Mouse (Mus musculus) limb, embryonic 12.5 days (tissue): ENCODE data around the gene D5Ertd579e. TPM values are rescaled to one million over a fixed set of nuclear protein-coding genes. Genes with fewer than 3 reads are reported as not detected.

Source experiments
- ATAC-seq: fragments of 200-750 bp; cut with Nextera tagmentation; 2 replicates; pipeline ENCODE4 v1.8.0; 2017; ENCODE audit warnings: low read depth, moderate TSS enrichment; ENCODE audit not compliant: insufficient number of reproducible peaks, insufficient read depth, low FRiP score, low TSS enrichment
- H3K27ac ChIP-seq: fragments of 300-500 bp; sonication (generic); 2 replicates; pipeline ENCODE4 v1.5.1; 2016; ENCODE audit warnings: mild to moderate bottlenecking, moderate library complexity
- H3K27me3 ChIP-seq: fragments of 300-500 bp; sonication (generic); 2 replicates; pipeline ENCODE4 v1.6.1; 2016; ENCODE audit warnings: mild to moderate bottlenecking, moderate library complexity
- H3K36me3 ChIP-seq: fragments of 300-500 bp; sonication (generic); 2 replicates; pipeline ENCODE4 v1.6.1; 2016; ENCODE audit warnings: mild to moderate bottlenecking, moderate library complexity
- H3K4me1 ChIP-seq: fragments of 300-500 bp; sonication (generic); replicated peaks from 2 replicates; pipeline ENCODE4 v1.6.1; 2016
- H3K4me2 ChIP-seq: fragments of 300-500 bp; sonication (generic); 2 replicates; pipeline ENCODE4 v1.6.1; 2016; ENCODE audit warnings: mild to moderate bottlenecking, moderate library complexity
- H3K4me3 ChIP-seq: fragments of 300-500 bp; sonication (generic); replicated peaks from 2 replicates; pipeline ENCODE4 v1.5.1; 2016; ENCODE audit warnings: mild to moderate bottlenecking
- H3K9ac ChIP-seq: fragments of 300-500 bp; sonication (generic); replicated peaks from 2 replicates; pipeline ENCODE4 v1.6.1; 2016; ENCODE audit warnings: mild to moderate bottlenecking, moderate library complexity
- H3K9me3 ChIP-seq: fragments of 300-500 bp; sonication (generic); 2 replicates; pipeline ENCODE4 v1.6.1; 2016; ENCODE audit warnings: mild to moderate bottlenecking, moderate library complexity
- WGBS: fragments of 180-500 bp; shearing (Covaris S2); methylation state at CpG from one replicate; pipeline ENCODE4 v1.1.7; 2016; 5-methylcytosine and 5-hydroxymethylcytosine counted together
- polyA plus RNA-seq: library from polyadenylated mRNA; unstranded; fragments of >200 nt; fragmentation: Nextera tagmentation; extraction: Ambion mirVana; gene quantifications from 2 replicates; pipeline ENCODE4 v1.2.1, GENCODE M21; 2016

D5Ertd579e gene
- polyA plus RNA-seq, 1 experiment from 2014 or later, result 28.6 TPM

- ATAC-seq, result no peak
- Histone ChIP-seq H3K36me3 (no peaks in the 10 kb centered on the region), H3K9ac (no peak overlapping the region), H3K9me3 (no peaks in the 10 kb centered on the region), H3K4me3 (no peak overlapping the region), H3K27me3 (no peaks in the 10 kb centered on the region; the same call in 1 of the 2 replicates), H3K4me2 (no peak overlapping the region), H3K27ac (no peak overlapping the region), H3K4me1 (peaks cover 24% of the 10 kb centered on the region)
- 65% methylated on average over 7 of the region's 7 CpGs for WGBS
These were observed 115.9 kb downstream of the D5Ertd579e start for GRCm38 (mm10) chr5:36579967-36580366.

GRCm38 (mm10) chr5:36578982-36579381, 116.8 kb downstream of the D5Ertd579e start:
- no peaks in the 10 kb centered on the region for H3K36me3 ChIP-seq
- no peak overlapping the region for H3K4me3 ChIP-seq
- ATAC-seq, result no peak
- H3K27me3 ChIP-seq, result no peaks in the 10 kb centered on the region; the same call in 1 of the 2 replicates
- 73% methylated on average over 2 of the region's 2 CpGs for WGBS
- H3K9ac ChIP-seq, result no peak overlapping the region
- H3K4me2 ChIP-seq, result no peak overlapping the region
- no peak overlapping the region for H3K27ac ChIP-seq
- peaks cover 34% of the 10 kb centered on the region for H3K4me1 ChIP-seq
- H3K9me3 ChIP-seq, result no peaks in the 10 kb centered on the region

- WGBS, result 91% methylated on average over 3 of the region's 3 CpGs
- H3K9ac ChIP-seq, result no peak overlapping the region
- no peak overlapping the region for H3K4me2 ChIP-seq
- no peak overlapping the region for H3K4me3 ChIP-seq
- H3K9me3 ChIP-seq, result no peaks in the 10 kb centered on the region
- H3K36me3 ChIP-seq, result peaks cover 3% of the 10 kb centered on the region; the same call in 1 of the 2 replicates
- no peak overlapping the region for H3K27ac ChIP-seq
- no peak for ATAC-seq
- peaks cover 35% of the 10 kb centered on the region for H3K4me1 ChIP-seq
- H3K27me3 ChIP-seq, result no peaks in the 10 kb centered on the region; the same call in 1 of the 2 replicates
These were observed 119.4 kb downstream of the D5Ertd579e start for GRCm38 (mm10) chr5:36576457-36576856.

GRCm38 (mm10) chr5:36575745-36576144, 120.1 kb downstream of the D5Ertd579e start:
- H3K36me3 ChIP-seq, result peaks cover 10% of the 10 kb centered on the region
- H3K9me3 ChIP-seq, result no peaks in the 10 kb centered on the region
- 77% methylated on average over 1 of the region's 1 CpGs for WGBS
- no peak overlapping the region for H3K4me3 ChIP-seq
- H3K27me3 ChIP-seq, result no peaks in the 10 kb centered on the region; the same call in 1 of the 2 replicates
- no peak overlapping the region for H3K9ac ChIP-seq
- no peak overlapping the region for H3K4me2 ChIP-seq
- peaks cover 28% of the 10 kb centered on the region for H3K4me1 ChIP-seq
- no peak for ATAC-seq
- H3K27ac ChIP-seq, result no peak overlapping the region

- no peak overlapping the region for H3K4me3 ChIP-seq
- no peak overlapping the region for H3K27ac ChIP-seq
- ATAC-seq, result no peak
- H3K4me2 ChIP-seq, result no peak overlapping the region
- H3K36me3 ChIP-seq, result peaks cover 13% of the 10 kb centered on the region
- peaks cover 25% of the 10 kb centered on the region for H3K4me1 ChIP-seq
- WGBS, result 84% methylated on average over 3 of the region's 3 CpGs
- H3K9ac ChIP-seq, result no peak overlapping the region
- H3K27me3 ChIP-seq, result no peaks in the 10 kb centered on the region
- H3K9me3 ChIP-seq, result no peaks in the 10 kb centered on the region
These were observed 120.6 kb downstream of the D5Ertd579e start for GRCm38 (mm10) chr5:36575227-36575626.

- Histone ChIP-seq H3K27me3 (no peaks in the 10 kb centered on the region), H3K27ac (peak overlapping the region; percentile 73; the same call in 1 of the 2 replicates), H3K9ac (no peak overlapping the region), H3K4me3 (no peak overlapping the region), H3K4me2 (no peak overlapping the region), H3K4me1 (peaks cover 21% of the 10 kb centered on the region; the same call in 1 of the 2 replicates), H3K9me3 (no peaks in the 10 kb centered on the region), H3K36me3 (peaks cover 13% of the 10 kb centered on the region)
- no peak for ATAC-seq
- WGBS, result 50% methylated on average over 8 of the region's 8 CpGs
These were observed 121.5 kb downstream of the D5Ertd579e start for GRCm38 (mm10) chr5:36574147-36574870.

GRCm38 (mm10) chr5:36573354-36573753, 122.5 kb downstream of the D5Ertd579e start:
- WGBS, result 63% methylated on average over 3 of the region's 3 CpGs
- Histone ChIP-seq H3K27me3 (no peaks in the 10 kb centered on the region), H3K9ac (no peak overlapping the region), H3K36me3 (peaks cover 13% of the 10 kb centered on the region), H3K4me2 (no peak overlapping the region), H3K4me1 (peaks cover 21% of the 10 kb centered on the region; the same call in 1 of the 2 replicates), H3K4me3 (no peak overlapping the region), H3K27ac (peak overlapping the region; percentile 42; the same call in 1 of the 2 replicates), H3K9me3 (no peaks in the 10 kb centered on the region)
- ATAC-seq, result no peak

- 94% methylated on average over 16 of the region's 16 CpGs for whole genome bisulfite sequencing
- no peak for ATAC-seq
These were observed 124.5 kb downstream of the D5Ertd579e start for GRCm38 (mm10) chr5:36571371-36571770.

GRCm38 (mm10) chr5:36570546-36571245, 125.1 kb downstream of the D5Ertd579e start:
- H3K9me3 ChIP-seq, result no peaks in the 10 kb centered on the region

More at GRCm38 (mm10) chr5:36571371-36571770, 124.5 kb downstream of the D5Ertd579e start:
- no peak overlapping the region for H3K27ac ChIP-seq
- peaks cover 27% of the 10 kb centered on the region; the same call in 1 of the 2 replicates for H3K4me1 ChIP-seq
- H3K36me3 ChIP-seq, result peaks cover 13% of the 10 kb centered on the region
- H3K27me3 ChIP-seq, result no peaks in the 10 kb centered on the region
- H3K9me3 ChIP-seq, result no peaks in the 10 kb centered on the region
- no peak overlapping the region for H3K4me2 ChIP-seq
- no peak overlapping the region for H3K4me3 ChIP-seq
- H3K9ac ChIP-seq, result no peak overlapping the region

GRCm38 (mm10) chr5:36570098-36570497, 125.7 kb downstream of the D5Ertd579e start:
- no peak for ATAC-seq
- H3K4me2 ChIP-seq, result no peak overlapping the region
- 87% methylated on average over 7 of the region's 7 CpGs for WGBS
- no peaks in the 10 kb centered on the region for H3K9me3 ChIP-seq
- peaks cover 13% of the 10 kb centered on the region for H3K36me3 ChIP-seq
- H3K4me3 ChIP-seq, result no peak overlapping the region
- peaks cover 23% of the 10 kb centered on the region; the same call in 1 of the 2 replicates for H3K4me1 ChIP-seq
- H3K27me3 ChIP-seq, result no peaks in the 10 kb centered on the region
- H3K27ac ChIP-seq, result no peak overlapping the region
- no peak overlapping the region for H3K9ac ChIP-seq

More at GRCm38 (mm10) chr5:36570546-36571245, 125.1 kb downstream of the D5Ertd579e start:
- H3K4me1 ChIP-seq, result peaks cover 27% of the 10 kb centered on the region; the same call in 1 of the 2 replicates
- H3K4me2 ChIP-seq, result no peak overlapping the region
- no peak overlapping the region for H3K4me3 ChIP-seq
- no peak overlapping the region for H3K27ac ChIP-seq
- H3K36me3 ChIP-seq, result peaks cover 13% of the 10 kb centered on the region
- H3K27me3 ChIP-seq, result no peaks in the 10 kb centered on the region
- 88% methylated on average over 4 of the region's 4 CpGs for WGBS
- H3K9ac ChIP-seq, result no peak overlapping the region
- ATAC-seq, result no peak

GRCm38 (mm10) chr5:36568118-36568517, 127.7 kb downstream of the D5Ertd579e start:
- Histone ChIP-seq H3K4me3 (no peak overlapping the region), H3K27ac (no peak overlapping the region), H3K36me3 (peaks cover 13% of the 10 kb centered on the region), H3K4me2 (no peak overlapping the region), H3K9me3 (no peaks in the 10 kb centered on the region), H3K27me3 (no peaks in the 10 kb centered on the region), H3K9ac (no peak overlapping the region), H3K4me1 (peaks cover 8% of the 10 kb centered on the region; the same call in 1 of the 2 replicates)
- ATAC-seq, result no peak
- 76% methylated on average over 4 of the region's 4 CpGs for WGBS
